Mouse (Mus musculus) colon, adult 2 months (tissue): ENCODE data around the gene Olfr165. TPM values are rescaled to one million over a fixed set of nuclear protein-coding genes. Genes with fewer than 3 reads are reported as not detected.

Experiments
- polyA plus RNA-seq: library from polyadenylated mRNA; depleted of rRNA; stranded (reverse); fragments of >200 nt; gene quantifications from 2 replicates; pipeline ENCODE4 v1.2.3, GENCODE M21; 2012; rRNA removed

Gene Olfr165
- polyA plus RNA-seq = 2.3 and 2.4 TPM in 2 replicates

DNA sequence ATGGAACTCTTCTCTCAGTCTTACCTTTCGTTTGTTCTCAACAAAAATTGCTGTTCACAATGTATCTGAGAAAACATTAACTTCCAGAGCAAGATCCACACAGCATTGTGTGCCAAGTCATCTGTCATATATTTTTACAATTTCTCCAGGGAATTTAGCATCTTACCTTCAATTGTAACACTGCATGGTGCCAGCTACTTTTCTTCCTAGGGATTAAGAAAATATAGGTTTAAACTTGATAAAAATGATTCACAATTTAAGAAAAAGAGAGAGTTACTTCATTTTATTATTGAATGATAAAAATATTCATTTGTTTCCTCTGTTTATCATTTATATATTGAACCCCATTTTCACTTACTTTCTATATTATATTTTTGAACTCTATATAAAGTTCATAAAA is at the start of gene Olfr165:
Olfr165 (minus strand) TSS at position 101 of the 400 bp plus-strand sequence.

Other genes starting within 250 kb of the Olfr165 start
- not detected in 2 replicates for gene Olfr164, start 109.1 kb downstream of the Olfr165 start, polyA plus RNA-seq
- gene Olfr166, start 60.6 kb upstream of the Olfr165 start, polyA plus RNA-seq = not detected in 2 replicates
- not detected in 2 replicates for gene Olfr167, start 99.1 kb upstream of the Olfr165 start, polyA plus RNA-seq
- gene Olfr168, start 112.4 kb upstream of the Olfr165 start, polyA plus RNA-seq = not detected in 2 replicates
- gene Olfr169, start 148.7 kb upstream of the Olfr165 start, polyA plus RNA-seq = not detected in 2 replicates
- not detected in 2 replicates for gene Olfr170, start 188.7 kb upstream of the Olfr165 start, polyA plus RNA-seq
- gene Olfr171, start 206.8 kb upstream of the Olfr165 start, polyA plus RNA-seq = not detected in 2 replicates